Mouse (Mus musculus) MEL (cell line): Measurements from ENCODE around the gene Zfand3.

Experiments
- CTCF ChIP-seq, 3 experiments: IDR thresholded peaks in 2 of 3; conservative IDR thresholded peaks in 1 of 3; 2 replicates each; pipeline ENCODE4 v1.5.1; 2011 to 2012; ENCODE audit warnings: low read length in 3 of 3, low read depth in 2 of 3, mild to moderate bottlenecking in 2 of 3, improper control_type of control experiment in 1 of 3, inconsistent platforms in 1 of 3, mixed read lengths in 1 of 3, moderate library complexity in 1 of 3; ENCODE audit not compliant: control insufficient read depth in 1 of 3, insufficient read depth in 1 of 3, poor library complexity in 1 of 3, severe bottlenecking in 1 of 3
- EP300 ChIP-seq, 2 experiments: IDR thresholded peaks; 2 replicates each; pipeline ENCODE4 v1.6.1; 2011; ENCODE audit warnings: improper control_type of control experiment in 2 of 2, low read length in 2 of 2, low read depth in 1 of 2, mild to moderate bottlenecking in 1 of 2
- GABPA ChIP-seq: IDR thresholded peaks from 2 replicates; pipeline ENCODE4 v1.6.1; 2012; ENCODE audit warnings: low read depth, mild to moderate bottlenecking, inconsistent platforms, low read length, improper control_type of control experiment, moderate library complexity
- GATA1 ChIP-seq: IDR thresholded peaks from 2 replicates; pipeline ENCODE4 v1.6.1; 2011; ENCODE audit warnings: low read depth, low read length, improper control_type of control experiment
- MEF2A ChIP-seq: IDR thresholded peaks from 2 replicates; pipeline ENCODE4 v1.6.1; 2014; ENCODE audit warnings: low read depth, mild to moderate bottlenecking, inconsistent platforms, low read length, improper control_type of control experiment; ENCODE audit not compliant: poor library complexity, insufficient replicate concordance, severe bottlenecking; ENCODE audit errors: extremely low read depth
- POLR2A ChIP-seq, 2 experiments: IDR thresholded peaks; 2 replicates each; pipeline ENCODE4 v1.6.1; 2011 to 2012; ENCODE audit warnings: low read length in 2 of 2, mild to moderate bottlenecking in 2 of 2, control low read depth in 1 of 2, improper control_type of control experiment in 1 of 2, low read depth in 1 of 2, moderate library complexity in 1 of 2; ENCODE audit not compliant: control insufficient read depth in 1 of 2, insufficient read depth in 1 of 2, poor library complexity in 1 of 2
- POLR2AphosphoS2 ChIP-seq: IDR thresholded peaks from 2 replicates; pipeline ENCODE4 v1.6.1; 2011; ENCODE audit warnings: low read length, improper control_type of control experiment
- TCF12 ChIP-seq: IDR thresholded peaks from 2 replicates; pipeline ENCODE4 v1.6.1; 2014; ENCODE audit warnings: low read depth, mild to moderate bottlenecking, inconsistent platforms, low read length, improper control_type of control experiment, moderate library complexity
- UBTF ChIP-seq: IDR thresholded peaks from 2 replicates; pipeline ENCODE4 v1.6.1; 2012; ENCODE audit warnings: low read depth, mild to moderate bottlenecking, inconsistent platforms, low read length, improper control_type of control experiment, moderate library complexity, borderline replicate concordance; ENCODE audit not compliant: insufficient read depth

GRCm38 (mm10) chr17:30122278-30122677, 117.7 kb downstream of the Zfand3 start:
- TF ChIP-seq EP300 (IDR thresholded peaks at IDR 0.05; ENCODE audit: low read depth in 1 of 2, low read length in 2 of 2) (peak; percentile 82 to 88), POLR2A (IDR thresholded peaks at IDR 0.05; ENCODE audit: control insufficient read depth in 1 of 2, insufficient read depth in 1 of 2, low read depth in 1 of 2, low read length in 2 of 2, poor library complexity in 1 of 2) (no peak), GABPA (no peak), CTCF (IDR thresholded peaks at IDR 0.05 in 2 of 3, conservative IDR thresholded peaks at IDR 0.05 in 1 of 3; ENCODE audit: control insufficient read depth in 1 of 3, insufficient read depth in 1 of 3, low read depth in 2 of 3, low read length in 3 of 3, poor library complexity in 1 of 3, severe bottlenecking in 1 of 3) (no peak), MEF2A (no peak), GATA1 (peak; percentile 86), TCF12 (peak; percentile 83), UBTF (no peak), POLR2AphosphoS2 (no peak)
